Mouse (Mus musculus) embryonic facial prominence, embryonic 11.5 days (tissue): ENCODE results near the gene Bloc1s2. TPM values are rescaled to one million over a fixed set of nuclear protein-coding genes. Genes with fewer than 3 reads are reported as not detected.

Experiments used
- ATAC-seq: fragments of 200-750 bp; cut with Nextera tagmentation; replicated peaks from 2 replicates; pipeline ENCODE4 v1.8.0; 2017; ENCODE audit warnings: low read depth; ENCODE audit not compliant: insufficient number of reproducible peaks, low FRiP score, low TSS enrichment
- DNase-seq: peaks from one replicate; pipeline ENCODE4 v3.0.0-alpha.2; 2015; ENCODE audit warnings: low spot score
- H3K27ac ChIP-seq: fragments of 300-500 bp; sonication (generic); replicated peaks from 2 replicates; pipeline ENCODE4 v1.5.1; 2014; ENCODE audit warnings: mild to moderate bottlenecking, low read depth, low read length, control low read depth
- H3K27me3 ChIP-seq: fragments of 300-500 bp; sonication (generic); 2 replicates; pipeline ENCODE4 v1.6.1; 2014; ENCODE audit warnings: mild to moderate bottlenecking, low read length, moderate library complexity, mixed read lengths; ENCODE audit not compliant: control insufficient read depth, insufficient read depth
- H3K36me3 ChIP-seq: fragments of 300-500 bp; sonication (generic); replicated peaks from 2 replicates; pipeline ENCODE4 v1.6.1; 2014; ENCODE audit warnings: low read depth, mild to moderate bottlenecking, low read length, moderate library complexity, mixed read lengths; ENCODE audit not compliant: control insufficient read depth, insufficient read depth
- H3K4me1 ChIP-seq: fragments of 300-500 bp; sonication (generic); 2 replicates; pipeline ENCODE4 v1.6.1; 2014; ENCODE audit warnings: low read length, mixed read lengths; ENCODE audit not compliant: control insufficient read depth, insufficient read depth
- H3K4me2 ChIP-seq: fragments of 300-500 bp; sonication (generic); 2 replicates; pipeline ENCODE4 v1.6.1; 2014; ENCODE audit warnings: low read depth, mild to moderate bottlenecking, control low read depth, low read length, moderate library complexity
- H3K4me3 ChIP-seq: fragments of 300-500 bp; sonication (generic); 2 replicates; pipeline ENCODE4 v1.5.1; 2014; ENCODE audit warnings: low read depth, low read length, control low read depth
- H3K9ac ChIP-seq: fragments of 300-500 bp; sonication (generic); replicated peaks from 2 replicates; pipeline ENCODE4 v1.6.1; 2014; ENCODE audit warnings: mild to moderate bottlenecking, control low read depth, low read length
- H3K9me3 ChIP-seq: fragments of 300-500 bp; sonication (generic); replicated peaks from 2 replicates; pipeline ENCODE4 v1.6.1; 2016; ENCODE audit warnings: mild to moderate bottlenecking, low read length, inconsistent platforms, mixed read lengths; ENCODE audit not compliant: control insufficient read depth
- WGBS: fragments of 180-500 bp; shearing (Covaris S2); extraction: QIAGEN DNeasy Blood & Tissue Kit; methylation state at CpG from one replicate; pipeline ENCODE4 v1.1.7; 2014; 5-methylcytosine and 5-hydroxymethylcytosine counted together
- polyA plus RNA-seq: library from polyadenylated mRNA; unstranded; fragments of >200 nt; fragmentation: Nextera tagmentation; extraction: Ambion mirVana; gene quantifications from 2 replicates; pipeline ENCODE4 v1.2.1, GENCODE M21; 2014

The Bloc1s2 gene
- polyA plus RNA-seq, 1 experiment from 2014 or later: 104 TPM

DNA sequence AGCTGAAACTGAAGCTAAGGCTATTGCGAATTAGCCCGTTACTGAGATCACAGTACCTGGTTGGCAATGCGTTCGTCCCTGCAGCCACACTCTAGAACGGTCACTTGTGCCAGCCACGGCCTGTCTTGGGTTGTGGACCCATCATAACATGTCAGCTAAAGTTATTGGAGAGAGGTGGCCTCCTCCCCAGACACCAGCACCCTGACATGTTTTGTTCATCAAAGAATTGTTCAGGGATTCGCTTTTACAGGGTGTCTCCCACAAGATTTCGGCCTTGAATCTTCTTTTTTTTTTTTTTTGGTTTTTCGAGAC lies 278 bp upstream of the Bloc1s2 start:
- H3K36me3 ChIP-seq: no peaks in the 10 kb centered on the region; the same call in 1 of the 2 replicates
- WGBS: 61% methylated on average over 9 of the region's 9 CpGs
- no peak overlapping the region for H3K27ac ChIP-seq
- peaks cover 2% of the 10 kb centered on the region; the same call in 1 of the 2 replicates for H3K27me3 ChIP-seq
- no peaks in the 10 kb centered on the region for H3K9me3 ChIP-seq
- H3K9ac ChIP-seq: no peak overlapping the region
- DNase-seq: no peak
- H3K4me3 ChIP-seq: peak overlapping the region; percentile 73
- peak overlapping the region; percentile 68 for H3K4me2 ChIP-seq
- H3K4me1 ChIP-seq: no peaks in the 10 kb centered on the region
- ATAC-seq: no peak

DNA sequence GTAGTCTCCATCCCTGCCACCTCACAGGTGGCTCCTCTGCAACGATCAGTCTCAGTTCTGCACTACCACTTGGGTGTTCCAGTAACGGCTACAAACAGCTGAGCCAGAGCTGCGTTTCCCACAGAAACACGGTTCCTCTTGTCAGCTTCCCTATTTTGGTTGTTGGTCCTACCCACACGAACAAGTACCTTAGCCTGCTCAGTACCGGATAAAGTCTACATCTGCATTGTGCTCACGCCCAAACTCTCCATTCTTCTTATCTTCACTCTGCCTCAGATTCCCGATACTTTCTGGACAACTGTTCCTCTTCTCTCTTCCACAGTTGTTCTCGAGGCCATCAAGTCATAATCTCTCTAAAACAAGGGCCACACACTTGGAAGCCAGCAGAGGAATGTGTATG lies 1.9 kb downstream of the Bloc1s2 start:
- no peak overlapping the region for H3K9ac ChIP-seq
- ATAC-seq: no peak
- peaks cover 2% of the 10 kb centered on the region; the same call in 1 of the 2 replicates for H3K27me3 ChIP-seq
- no peaks in the 10 kb centered on the region for H3K9me3 ChIP-seq
- H3K27ac ChIP-seq: no peak overlapping the region
- 92% methylated on average over 9 of the region's 9 CpGs for WGBS
- no peaks in the 10 kb centered on the region for H3K4me1 ChIP-seq
- no peak for DNase-seq
- H3K4me2 ChIP-seq: no peak overlapping the region
- no peaks in the 10 kb centered on the region; the same call in 1 of the 2 replicates for H3K36me3 ChIP-seq
- H3K4me3 ChIP-seq: no peak overlapping the region

DNA sequence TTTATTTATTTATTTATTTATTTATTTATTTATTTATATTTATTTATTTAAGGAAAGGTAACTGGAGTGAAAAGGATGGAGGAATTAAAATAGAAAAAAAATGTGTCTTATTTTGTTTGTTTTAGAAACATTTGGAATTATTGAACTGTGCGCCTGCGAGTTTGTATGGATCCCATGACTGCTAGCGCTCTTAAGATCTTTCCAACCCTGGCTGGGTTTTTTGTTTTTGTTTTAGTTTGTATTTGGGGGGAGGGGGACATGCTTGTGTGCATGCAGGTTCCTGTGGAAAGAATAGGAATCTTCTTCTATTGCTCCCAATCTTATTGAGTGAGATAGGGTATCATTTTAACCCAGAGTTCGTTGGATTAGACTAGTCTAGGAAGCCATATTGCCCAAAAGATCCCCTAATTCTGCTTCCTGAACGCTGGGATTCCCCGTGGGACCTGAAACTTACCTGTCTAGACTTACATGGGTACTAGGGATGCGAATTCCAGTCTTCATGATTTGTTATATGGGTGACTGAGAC lies 10.2 kb downstream of the Bloc1s2 start:
- no peaks in the 10 kb centered on the region for H3K4me1 ChIP-seq
- WGBS: 34% methylated on average over 7 of the region's 7 CpGs
- H3K9ac ChIP-seq: 0 out of 2 replicates have a peak overlapping the region, but pooled peaks have one; percentile 18
- H3K27ac ChIP-seq: no peak overlapping the region
- no peaks in the 10 kb centered on the region for H3K27me3 ChIP-seq
- peak overlapping the region; percentile 10; the same call in 1 of the 2 replicates for H3K4me2 ChIP-seq
- peaks cover 3% of the 10 kb centered on the region; the same call in 1 of the 2 replicates for H3K36me3 ChIP-seq
- ATAC-seq (peak; percentile 10; the same call in 1 of the 2 replicates), DNase-seq (peak; percentile 11)
- no peaks in the 10 kb centered on the region for H3K9me3 ChIP-seq
- H3K4me3 ChIP-seq: peak overlapping the region; percentile 17

DNA sequence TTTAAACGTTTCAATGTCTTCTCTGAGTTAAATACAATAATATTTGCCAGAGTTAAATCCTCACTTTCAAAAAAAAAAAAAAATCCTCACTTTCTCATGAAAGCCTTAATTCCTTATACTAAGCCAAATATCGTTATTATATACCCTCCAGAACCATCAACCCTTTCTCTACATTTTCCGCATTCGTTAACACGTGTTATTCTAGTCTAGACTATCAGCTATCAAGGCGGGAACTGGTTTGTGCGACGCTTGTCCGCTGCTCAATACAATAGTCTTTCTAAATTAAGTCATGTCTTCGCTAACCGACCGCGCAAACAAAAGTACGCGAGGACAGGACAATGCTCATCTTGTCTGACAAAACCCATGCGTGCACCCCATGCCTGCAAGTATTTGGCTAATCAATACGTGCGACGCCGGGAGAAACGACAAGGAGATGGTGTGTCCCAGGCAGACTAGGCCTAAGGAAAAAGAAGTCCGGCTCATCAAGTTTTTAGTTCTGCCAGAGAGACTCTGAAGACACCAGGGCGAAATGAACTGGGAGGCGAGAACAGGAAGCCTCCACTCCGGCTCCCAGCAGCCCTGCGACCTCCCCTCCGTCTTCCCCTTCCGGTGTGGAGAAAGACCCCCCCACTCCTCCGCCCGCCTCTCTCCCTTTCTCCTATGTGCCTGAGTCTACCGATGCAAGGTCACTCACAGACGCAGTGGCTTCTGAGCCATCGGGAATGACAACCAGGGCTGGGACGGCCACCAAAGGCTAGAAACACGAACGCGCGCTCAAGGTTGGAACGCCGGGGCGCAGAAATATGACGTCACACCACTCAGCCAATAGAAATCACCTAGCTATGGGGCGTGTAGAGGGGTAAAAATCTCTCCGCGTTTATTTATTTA lies 10.9 kb downstream of the Bloc1s2 start, which contains the start of gene Cwf19l1:
Gene Cwf19l1, minus strand, starts transcription at position 805 of the 888 bp plus-strand sequence.
- DNase-seq: peak; percentile 94
- no peaks in the 10 kb centered on the region for H3K27me3 ChIP-seq
- no peaks in the 10 kb centered on the region for H3K4me1 ChIP-seq
- peak within 1 kb of the TSS; percentile 71 for H3K4me3 ChIP-seq
- H3K4me2 ChIP-seq: peak within 1 kb of the TSS; percentile 50
- ATAC-seq: peak; percentile 75
- H3K9me3 ChIP-seq: no peaks in the 10 kb centered on the region
- peak within 1 kb of the TSS; percentile 86 for H3K27ac ChIP-seq
- WGBS: under 1% methylated on average over 45 of the region's 45 CpGs
- peaks cover 3% of the 10 kb centered on the region; the same call in 1 of the 2 replicates for H3K36me3 ChIP-seq
- H3K9ac ChIP-seq: peak within 1 kb of the TSS; percentile 82

DNA sequence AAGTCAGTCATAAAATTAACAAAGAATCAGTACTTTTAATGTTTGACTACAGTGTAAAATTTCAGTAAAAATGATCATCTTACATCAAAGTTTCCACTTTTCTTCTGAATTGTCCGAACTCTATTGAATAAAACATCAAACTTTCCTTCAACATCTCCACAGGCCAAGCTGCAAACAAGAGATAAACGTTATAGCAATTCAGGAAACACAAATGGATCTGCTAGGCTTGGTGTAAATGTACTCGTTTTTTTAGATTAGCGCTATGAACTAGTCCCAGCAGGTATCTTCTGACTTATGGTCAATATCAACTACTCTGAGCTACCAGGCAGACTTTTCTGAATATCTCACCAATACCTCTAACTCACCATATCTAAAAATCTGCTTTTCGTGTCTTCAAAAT lies 13.3 kb downstream of the Bloc1s2 start:
- WGBS: 92% methylated on average over 5 of the region's 5 CpGs
- no peak for ATAC-seq

DNA sequence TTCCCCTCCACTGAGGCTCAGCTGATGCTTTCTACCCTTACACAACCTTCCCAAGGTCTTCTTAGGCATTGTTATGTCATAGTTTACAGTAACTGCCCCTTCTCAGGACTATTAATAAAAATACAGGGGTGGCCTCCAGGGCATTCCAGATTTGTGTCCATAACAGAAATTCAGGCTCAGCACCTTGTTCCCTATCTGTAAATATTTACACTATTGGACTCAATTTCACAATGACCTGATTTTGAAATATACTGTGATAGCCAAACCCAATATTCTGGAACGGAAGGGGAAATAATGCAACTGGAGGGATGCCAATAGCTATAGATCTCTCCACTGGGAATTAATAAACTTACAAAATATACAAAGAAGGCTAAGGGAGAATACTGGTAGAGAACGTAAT lies 17.7 kb downstream of the Bloc1s2 start:
- H3K36me3 ChIP-seq: peaks cover 3% of the 10 kb centered on the region
- H3K9me3 ChIP-seq: no peaks in the 10 kb centered on the region
- ATAC-seq (no peak), DNase-seq (no peak)
- no peak overlapping the region for H3K4me3 ChIP-seq
- H3K4me1 ChIP-seq: no peaks in the 10 kb centered on the region
- 97% methylated on average over 2 of the region's 2 CpGs for WGBS
- H3K27ac ChIP-seq: no peak overlapping the region
- no peak overlapping the region for H3K4me2 ChIP-seq
- no peak overlapping the region for H3K9ac ChIP-seq
- H3K27me3 ChIP-seq: no peaks in the 10 kb centered on the region

More for the DNA sequence above, 13.3 kb downstream of the Bloc1s2 start:
- no peak overlapping the region for H3K4me3 ChIP-seq
- H3K27me3 ChIP-seq: no peaks in the 10 kb centered on the region
- no peak for DNase-seq
- no peaks in the 10 kb centered on the region for H3K9me3 ChIP-seq
- H3K4me2 ChIP-seq: no peak overlapping the region
- peaks cover 3% of the 10 kb centered on the region for H3K36me3 ChIP-seq
- no peak overlapping the region for H3K27ac ChIP-seq
- H3K9ac ChIP-seq: no peak overlapping the region
- no peaks in the 10 kb centered on the region for H3K4me1 ChIP-seq

DNA sequence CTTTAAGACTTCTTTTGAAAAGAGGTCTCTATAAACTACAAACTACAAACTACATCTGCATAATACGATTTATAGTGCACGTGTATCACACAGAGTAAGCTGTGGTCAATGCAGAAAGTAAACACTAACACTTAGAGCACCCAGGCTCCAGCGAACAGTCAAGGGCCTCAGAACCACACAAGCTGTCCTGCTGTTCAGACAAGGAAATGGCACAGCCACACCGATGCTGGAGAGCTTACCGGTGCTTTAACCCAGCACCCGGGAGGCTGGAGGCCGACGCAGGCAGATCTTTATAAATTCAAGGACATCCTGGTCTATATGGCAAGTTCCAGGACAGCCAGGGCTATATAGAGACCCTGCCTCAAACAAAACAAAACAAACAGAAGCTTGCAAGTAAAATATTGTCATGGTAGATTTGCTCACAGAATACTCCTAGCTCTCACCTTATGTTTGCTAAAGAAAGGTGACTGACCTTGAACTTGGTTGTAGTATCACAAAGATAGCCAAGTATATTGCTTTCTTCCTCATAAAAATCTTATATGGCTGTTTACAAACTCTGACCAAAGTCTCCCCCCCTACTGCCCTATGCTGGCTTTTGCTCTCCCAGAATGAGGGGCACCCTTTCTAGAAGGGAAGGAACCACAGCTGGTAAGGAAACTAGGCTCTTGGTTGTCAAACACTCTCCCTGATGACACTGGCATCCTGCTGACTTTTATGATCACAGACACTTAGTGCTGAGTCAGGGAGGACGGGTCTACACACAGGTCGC lies 18.3 kb downstream of the Bloc1s2 start:
- H3K9ac ChIP-seq: no peak overlapping the region
- no peak for DNase-seq
- H3K36me3 ChIP-seq: peaks cover 5% of the 10 kb centered on the region
- no peaks in the 10 kb centered on the region for H3K4me1 ChIP-seq
- H3K9me3 ChIP-seq: no peaks in the 10 kb centered on the region
- no peak overlapping the region for H3K27ac ChIP-seq
- no peak overlapping the region for H3K4me3 ChIP-seq
- no peak overlapping the region for H3K4me2 ChIP-seq
- WGBS: 94% methylated on average over 10 of the region's 10 CpGs
- H3K27me3 ChIP-seq: no peaks in the 10 kb centered on the region
- no peak for ATAC-seq
